Mouse (Mus musculus) intestine, postnatal 0 days (tissue): ENCODE results near the gene Cacna2d2. TPM values are rescaled to one million over a fixed set of nuclear protein-coding genes. Genes with fewer than 3 reads are reported as not detected.
A peak's percentile ranks its signal among the peaks of the same experiment; 100 is the strongest.

Source experiments
- ATAC-seq: fragments of 200-750 bp; cut with Nextera tagmentation; 2 replicates; pipeline ENCODE4 v1.8.0; 2017; ENCODE audit warnings: mild to moderate bottlenecking, moderate TSS enrichment, moderate library complexity
- H3K27ac ChIP-seq: fragments of 300-500 bp; sonication (generic); 2 replicates; pipeline ENCODE4 v1.5.1; 2014; ENCODE audit warnings: mild to moderate bottlenecking, low read depth, low read length, moderate library complexity
- H3K27me3 ChIP-seq: fragments of 300-500 bp; sonication (generic); replicated peaks from 2 replicates; pipeline ENCODE4 v1.6.1; 2014; ENCODE audit warnings: low read length, mixed read lengths; ENCODE audit not compliant: control insufficient read depth, insufficient read depth
- H3K36me3 ChIP-seq: fragments of 300-500 bp; sonication (generic); 2 replicates; pipeline ENCODE4 v1.6.1; 2014; ENCODE audit warnings: mild to moderate bottlenecking, moderate library complexity; ENCODE audit not compliant: control insufficient read depth, insufficient read depth
- H3K4me1 ChIP-seq: fragments of 300-500 bp; sonication (generic); replicated peaks from 2 replicates; pipeline ENCODE4 v1.6.1; 2014; ENCODE audit warnings: antibody characterized with exemption, low read length, mixed read lengths; ENCODE audit not compliant: control insufficient read depth, insufficient read depth
- H3K4me2 ChIP-seq: fragments of 300-500 bp; sonication (generic); replicated peaks from 2 replicates; pipeline ENCODE4 v1.6.1; 2014; ENCODE audit warnings: low read depth, mild to moderate bottlenecking, moderate library complexity
- H3K4me3 ChIP-seq: fragments of 300-500 bp; sonication (generic); 2 replicates; pipeline ENCODE4 v1.5.1; 2014; ENCODE audit warnings: low read depth, low read length
- H3K9ac ChIP-seq: fragments of 300-500 bp; sonication (generic); 2 replicates; pipeline ENCODE4 v1.6.1; 2014; ENCODE audit warnings: mild to moderate bottlenecking, low read depth, low read length
- H3K9me3 ChIP-seq: fragments of 300-500 bp; sonication (generic); 2 replicates; pipeline ENCODE4 v1.6.1; 2016; ENCODE audit warnings: mixed run types; ENCODE audit not compliant: control insufficient read depth
- CTCF ChIP-seq: sonication (generic); IDR thresholded peaks from 2 replicates; pipeline ENCODE4 v1.5.1; 2016; ENCODE audit warnings: low read depth, mild to moderate bottlenecking, control low read depth, antibody characterized with exemption, moderate library complexity
- WGBS: fragments of 180-500 bp; shearing (Covaris S2); extraction: QIAGEN DNeasy Blood & Tissue Kit; methylation state at CpG from one replicate; pipeline ENCODE4 v1.1.7; 2014; 5-methylcytosine and 5-hydroxymethylcytosine counted together
- polyA plus RNA-seq: library from polyadenylated mRNA; unstranded; fragments of >200 nt; fragmentation: Nextera tagmentation; extraction: Ambion mirVana; gene quantifications from 2 replicates; pipeline ENCODE4 v1.2.1, GENCODE M21; 2015

Cacna2d2 gene
- polyA plus RNA-seq, 1 experiment from 2014 or later, result 0.22 TPM

DNA sequence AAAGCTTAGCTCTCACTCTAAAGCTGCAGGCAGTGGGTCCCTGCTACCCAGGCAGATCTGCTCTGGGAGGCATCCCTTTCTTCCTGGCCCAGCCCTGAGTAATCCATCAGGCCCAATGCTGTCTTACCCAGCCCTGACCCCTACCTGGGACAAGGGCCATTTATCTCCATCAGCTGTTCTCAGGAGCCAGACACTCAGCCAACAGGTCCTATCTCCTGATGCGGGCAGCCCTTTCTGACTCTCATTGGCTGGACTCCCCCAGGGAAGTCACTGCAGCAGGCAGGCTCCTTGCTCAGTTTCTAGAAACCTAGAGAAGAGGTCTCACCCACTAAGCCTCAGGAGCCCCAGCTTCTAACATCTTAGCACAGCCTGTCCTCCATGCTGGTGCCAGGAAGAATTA, 31.1 kb upstream of the Cacna2d2 start:
- H3K27ac ChIP-seq, result no peak overlapping the region
- no peak overlapping the region for H3K9ac ChIP-seq
- H3K4me2 ChIP-seq, result no peak overlapping the region
- no peak for TF ChIP-seq CTCF
- H3K4me3 ChIP-seq, result no peak overlapping the region
- no peaks in the 10 kb centered on the region for H3K36me3 ChIP-seq
- no peak for ATAC-seq
- no peaks in the 10 kb centered on the region for H3K4me1 ChIP-seq
- no peaks in the 10 kb centered on the region for H3K9me3 ChIP-seq
- no peaks in the 10 kb centered on the region for H3K27me3 ChIP-seq
- WGBS, result 74% methylated on average over 1 of the region's 1 CpGs

DNA sequence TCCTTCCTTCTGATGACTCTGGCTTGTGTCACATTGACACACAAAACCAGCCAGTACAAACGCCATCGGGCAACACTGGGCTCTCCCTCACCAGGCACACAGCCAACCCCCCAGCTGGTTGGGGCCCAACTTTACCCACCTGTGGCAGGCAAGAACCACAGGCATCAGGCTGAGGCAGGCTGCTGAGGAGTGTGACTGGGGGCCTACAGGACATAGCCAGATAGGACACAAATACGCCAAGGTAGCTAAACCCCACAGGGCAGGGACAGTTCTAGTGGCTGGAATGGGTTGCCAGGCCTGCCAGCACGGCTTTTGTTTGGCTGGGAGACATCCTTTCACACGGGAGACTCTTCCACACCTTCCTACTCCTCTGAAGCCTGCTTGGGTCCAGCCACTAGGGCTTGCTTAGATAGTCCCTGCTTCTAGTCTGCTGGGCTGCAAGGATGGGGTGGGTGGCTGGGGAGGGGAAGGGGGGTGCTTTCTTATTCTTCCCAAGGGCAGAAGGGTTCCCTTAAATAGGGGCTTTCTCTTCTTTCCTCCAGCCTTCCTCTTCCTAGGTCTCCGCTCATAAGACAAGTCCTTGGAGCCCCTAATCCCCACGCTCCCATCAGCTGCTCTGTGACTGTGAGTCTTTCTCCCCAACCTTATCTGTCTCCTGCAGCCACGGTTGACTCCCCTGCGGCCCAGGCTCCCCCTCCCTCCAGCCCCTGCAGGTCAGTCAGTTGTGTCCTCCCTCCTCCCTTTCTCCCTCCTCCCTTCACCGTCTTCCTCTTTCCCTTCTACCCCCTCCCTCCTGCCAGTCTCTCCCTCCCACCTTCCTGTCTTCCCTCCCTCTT, 29.9 kb upstream of the Cacna2d2 start:
- H3K4me1 ChIP-seq, result no peaks in the 10 kb centered on the region
- H3K27me3 ChIP-seq, result 0 out of 2 replicates have a peak, but pooled peaks cover 7% of the 10 kb centered on the region
- no peak for ATAC-seq
- no peak overlapping the region for H3K4me2 ChIP-seq
- H3K36me3 ChIP-seq, result no peaks in the 10 kb centered on the region
- WGBS, result 39% methylated on average over 10 of the region's 10 CpGs
- H3K9me3 ChIP-seq, result no peaks in the 10 kb centered on the region
- TF ChIP-seq CTCF, result no peak
- H3K9ac ChIP-seq, result no peak overlapping the region
- no peak overlapping the region for H3K27ac ChIP-seq
- no peak overlapping the region for H3K4me3 ChIP-seq

DNA sequence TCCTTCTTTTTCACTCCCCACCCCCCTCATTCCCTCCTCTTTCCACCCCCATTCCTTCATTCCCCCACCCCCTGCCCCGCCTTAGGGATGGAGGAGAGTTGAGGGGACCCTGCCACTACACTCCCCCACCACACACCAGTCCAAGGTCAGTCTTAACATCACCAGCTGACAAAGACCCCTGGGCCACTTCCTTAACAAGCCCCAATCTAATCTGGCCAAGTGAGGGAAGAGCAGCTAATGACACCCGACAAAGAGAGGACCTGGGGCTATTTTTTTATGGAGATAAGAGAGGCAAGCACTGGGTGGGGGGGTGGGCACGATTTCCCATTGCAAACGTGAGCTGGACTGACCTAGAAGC, 29.3 kb upstream of the Cacna2d2 start:
- H3K4me2 ChIP-seq, result no peak overlapping the region
- ATAC-seq, result no peak
- H3K4me3 ChIP-seq, result no peak overlapping the region
- no peak overlapping the region for H3K9ac ChIP-seq
- 0 out of 2 replicates have a peak, but pooled peaks cover 9% of the 10 kb centered on the region for H3K27me3 ChIP-seq
- no peak overlapping the region for H3K27ac ChIP-seq
- no peaks in the 10 kb centered on the region for H3K9me3 ChIP-seq
- TF ChIP-seq CTCF, result no peak
- 11% methylated on average over 4 of the region's 4 CpGs for WGBS
- H3K36me3 ChIP-seq, result no peaks in the 10 kb centered on the region
- H3K4me1 ChIP-seq, result no peaks in the 10 kb centered on the region

DNA sequence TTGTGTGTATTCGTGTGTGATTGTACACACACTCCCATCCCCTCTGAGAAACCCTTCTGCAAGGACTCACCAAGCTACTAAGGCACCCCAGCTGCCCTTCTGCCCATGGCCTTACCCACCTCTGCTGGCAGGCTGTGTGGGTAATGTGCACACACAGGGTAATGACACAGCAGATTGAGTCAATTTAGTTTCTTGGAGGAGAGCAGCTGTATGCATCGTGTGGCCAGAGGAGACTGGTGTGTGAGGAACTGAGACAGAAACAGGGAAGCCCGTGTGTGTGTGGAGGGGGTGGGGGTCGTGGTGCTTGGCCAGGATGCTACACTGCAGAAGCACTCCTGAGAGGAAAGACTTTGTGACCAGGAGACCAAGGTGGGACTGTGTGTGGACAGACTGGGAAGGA, 27.0 kb upstream of the Cacna2d2 start:
- Histone ChIP-seq H3K36me3 (no peaks in the 10 kb centered on the region), H3K9ac (no peak overlapping the region), H3K9me3 (no peaks in the 10 kb centered on the region), H3K4me3 (no peak overlapping the region), H3K4me2 (no peak overlapping the region), H3K27ac (no peak overlapping the region), H3K27me3 (peaks cover 16% of the 10 kb centered on the region; the same call in 1 of the 2 replicates), H3K4me1 (no peaks in the 10 kb centered on the region)
- no peak for TF ChIP-seq CTCF
- WGBS, result 72% methylated on average over 4 of the region's 4 CpGs
- no peak for ATAC-seq

- no peaks in the 10 kb centered on the region for H3K4me1 ChIP-seq
- no peak overlapping the region for H3K4me2 ChIP-seq
- H3K27ac ChIP-seq, result no peak overlapping the region
- no peaks in the 10 kb centered on the region for H3K36me3 ChIP-seq
- H3K4me3 ChIP-seq, result no peak overlapping the region
- no peaks in the 10 kb centered on the region for H3K9me3 ChIP-seq
- TF ChIP-seq CTCF, result peak; percentile 61
- H3K27me3 ChIP-seq, result peaks cover 37% of the 10 kb centered on the region
- ATAC-seq, result no peak
- WGBS, result 7% methylated on average over 8 of the region's 8 CpGs
- no peak overlapping the region for H3K9ac ChIP-seq
Observed at GRCm38 (mm10) chr9:107374623-107375022, 24.8 kb upstream of the Cacna2d2 start.

- WGBS, result 21% methylated on average over 5 of the region's 5 CpGs
Observed at GRCm38 (mm10) chr9:107375451-107375850, 24.0 kb upstream of the Cacna2d2 start.

More at GRCm38 (mm10) chr9:107375451-107375850, 24.0 kb upstream of the Cacna2d2 start:
- no peak for TF ChIP-seq CTCF
- no peaks in the 10 kb centered on the region for H3K4me1 ChIP-seq
- H3K9ac ChIP-seq, result no peak overlapping the region
- H3K36me3 ChIP-seq, result no peaks in the 10 kb centered on the region
- H3K4me3 ChIP-seq, result no peak overlapping the region
- H3K4me2 ChIP-seq, result no peak overlapping the region
- no peaks in the 10 kb centered on the region for H3K9me3 ChIP-seq
- ATAC-seq, result no peak
- H3K27me3 ChIP-seq, result peaks cover 38% of the 10 kb centered on the region
- H3K27ac ChIP-seq, result no peak overlapping the region
